Mouse (Mus musculus) heart, embryonic 12.5 days (tissue): ENCODE data around the gene Ewsr1. TPM values are rescaled to one million over a fixed set of nuclear protein-coding genes. Genes with fewer than 3 reads are reported as not detected.

ENCODE experiments used
- ATAC-seq: fragments of 200-750 bp; cut with Nextera tagmentation; 2 replicates; pipeline ENCODE4 v1.8.0; 2017; ENCODE audit warnings: moderate TSS enrichment, moderate library complexity; ENCODE audit not compliant: insufficient number of reproducible peaks, low FRiP score
- H3K27ac ChIP-seq: fragments of 300-500 bp; sonication (generic); 2 replicates; pipeline ENCODE4 v1.5.1; 2016; ENCODE audit warnings: mild to moderate bottlenecking, moderate library complexity; ENCODE audit not compliant: poor library complexity, severe bottlenecking
- H3K27me3 ChIP-seq: fragments of 300-500 bp; sonication (generic); replicated peaks from 2 replicates; pipeline ENCODE4 v1.6.1; 2016; ENCODE audit warnings: mild to moderate bottlenecking, moderate library complexity
- H3K36me3 ChIP-seq: fragments of 300-500 bp; sonication (generic); 2 replicates; pipeline ENCODE4 v1.6.1; 2016; ENCODE audit warnings: mild to moderate bottlenecking, moderate library complexity
- H3K4me1 ChIP-seq: fragments of 300-500 bp; sonication (generic); replicated peaks from 2 replicates; pipeline ENCODE4 v1.6.1; 2016; ENCODE audit warnings: mild to moderate bottlenecking
- H3K4me2 ChIP-seq: fragments of 300-500 bp; sonication (generic); 2 replicates; pipeline ENCODE4 v1.6.1; 2016; ENCODE audit warnings: mild to moderate bottlenecking, moderate library complexity
- H3K4me3 ChIP-seq: fragments of 300-500 bp; sonication (generic); 2 replicates; pipeline ENCODE4 v1.5.1; 2016; ENCODE audit warnings: mild to moderate bottlenecking
- H3K9ac ChIP-seq: fragments of 300-500 bp; sonication (generic); 2 replicates; pipeline ENCODE4 v1.6.1; 2016; ENCODE audit warnings: mild to moderate bottlenecking, moderate library complexity
- H3K9me3 ChIP-seq: fragments of 300-500 bp; sonication (generic); replicated peaks from 2 replicates; pipeline ENCODE4 v1.6.1; 2016; ENCODE audit warnings: mild to moderate bottlenecking, moderate library complexity
- WGBS: fragments of 180-500 bp; shearing (Covaris S2); methylation state at CpG from one replicate; pipeline ENCODE4 v1.1.7; 2016; 5-methylcytosine and 5-hydroxymethylcytosine counted together
- polyA plus RNA-seq: library from polyadenylated mRNA; unstranded; fragments of >200 nt; fragmentation: Nextera tagmentation; extraction: Ambion mirVana; gene quantifications from 2 replicates; pipeline ENCODE4 v1.2.1, GENCODE M21; 2016

Ewsr1 gene
- 475 and 499 TPM in 2 replicates for polyA plus RNA-seq

- H3K9me3 ChIP-seq = no peaks in the 10 kb centered on the region
- peaks cover 10% of the 10 kb centered on the region for H3K36me3 ChIP-seq
- H3K27ac ChIP-seq = peak within 1 kb of the TSS; percentile 92
- H3K4me3 ChIP-seq = peak within 1 kb of the TSS; percentile 94
- H3K4me1 ChIP-seq = peaks cover 29% of the 10 kb centered on the region
- peak within 1 kb of the TSS; percentile 84 for H3K4me2 ChIP-seq
- H3K27me3 ChIP-seq = no peaks in the 10 kb centered on the region
- peak; percentile 90 for ATAC-seq
- H3K9ac ChIP-seq = peak within 1 kb of the TSS; percentile 99
- under 1% methylated on average over 90 of the region's 92 CpGs for WGBS
Measured at GRCm38 (mm10) chr11:5098736-5099542, at the start of gene Ewsr1, which contains the start of gene Rhbdd3. Gene Ewsr1 (minus strand): TSS chr11:5099266. Gene Rhbdd3 (plus strand): TSS chr11:5098926.

- 62% methylated on average over 3 of the region's 3 CpGs for WGBS
- H3K9me3 ChIP-seq = no peaks in the 10 kb centered on the region
Measured at GRCm38 (mm10) chr11:5145600-5145999, 46.5 kb upstream of the Ewsr1 start.

GRCm38 (mm10) chr11:5141965-5142364 is 42.9 kb upstream of the Ewsr1 start:
- H3K27me3 ChIP-seq = no peaks in the 10 kb centered on the region
- WGBS = 89% methylated on average over 2 of the region's 2 CpGs
- H3K9me3 ChIP-seq = no peaks in the 10 kb centered on the region
- H3K4me2 ChIP-seq = no peak overlapping the region
- peaks cover 19% of the 10 kb centered on the region for H3K4me1 ChIP-seq
- no peaks in the 10 kb centered on the region for H3K36me3 ChIP-seq
- H3K4me3 ChIP-seq = no peak overlapping the region
- no peak overlapping the region for H3K9ac ChIP-seq
- ATAC-seq = no peak
- H3K27ac ChIP-seq = no peak overlapping the region

More at GRCm38 (mm10) chr11:5145600-5145999, 46.5 kb upstream of the Ewsr1 start:
- ATAC-seq = no peak
- no peak overlapping the region for H3K4me2 ChIP-seq
- H3K36me3 ChIP-seq = no peaks in the 10 kb centered on the region
- H3K9ac ChIP-seq = no peak overlapping the region
- no peak overlapping the region for H3K4me3 ChIP-seq
- peaks cover 26% of the 10 kb centered on the region for H3K4me1 ChIP-seq
- H3K27me3 ChIP-seq = peaks cover 9% of the 10 kb centered on the region
- no peak overlapping the region for H3K27ac ChIP-seq

- H3K4me1 ChIP-seq = peaks cover 21% of the 10 kb centered on the region
- no peaks in the 10 kb centered on the region for H3K36me3 ChIP-seq
- ATAC-seq = no peak
- H3K9ac ChIP-seq = peak overlapping the region; percentile 26; the same call in 1 of the 2 replicates
- WGBS = 54% methylated on average over 5 of the region's 5 CpGs
- peak overlapping the region; percentile 67; the same call in 1 of the 2 replicates for H3K27ac ChIP-seq
- no peaks in the 10 kb centered on the region for H3K27me3 ChIP-seq
- 0 out of 2 replicates have a peak overlapping the region, but pooled peaks have one; percentile 3 for H3K4me2 ChIP-seq
- no peak overlapping the region for H3K4me3 ChIP-seq
- no peaks in the 10 kb centered on the region for H3K9me3 ChIP-seq
Measured at GRCm38 (mm10) chr11:5141252-5141651, 42.2 kb upstream of the Ewsr1 start.

GRCm38 (mm10) chr11:5140619-5141018 is 41.6 kb upstream of the Ewsr1 start:
- H3K9ac ChIP-seq = peak overlapping the region; percentile 26; the same call in 1 of the 2 replicates
- H3K4me2 ChIP-seq = 0 out of 2 replicates have a peak overlapping the region, but pooled peaks have one; percentile 9
- no peaks in the 10 kb centered on the region for H3K36me3 ChIP-seq
- H3K27me3 ChIP-seq = no peaks in the 10 kb centered on the region
- H3K4me1 ChIP-seq = peaks cover 26% of the 10 kb centered on the region
- 20% methylated on average over 8 of the region's 8 CpGs for WGBS
- no peak overlapping the region for H3K4me3 ChIP-seq
- peak; percentile 76 for ATAC-seq
- H3K27ac ChIP-seq = peak overlapping the region; percentile 67
- H3K9me3 ChIP-seq = no peaks in the 10 kb centered on the region

- no peak overlapping the region for H3K27ac ChIP-seq
- no peaks in the 10 kb centered on the region for H3K9me3 ChIP-seq
- peaks cover 26% of the 10 kb centered on the region for H3K4me1 ChIP-seq
- no peaks in the 10 kb centered on the region for H3K27me3 ChIP-seq
- 82% methylated on average over 9 of the region's 9 CpGs for WGBS
- no peak overlapping the region for H3K4me3 ChIP-seq
- H3K9ac ChIP-seq = no peak overlapping the region
- H3K4me2 ChIP-seq = no peak overlapping the region
- H3K36me3 ChIP-seq = no peaks in the 10 kb centered on the region
- ATAC-seq = no peak
Measured at GRCm38 (mm10) chr11:5139372-5139771, 40.3 kb upstream of the Ewsr1 start.

GRCm38 (mm10) chr11:5138642-5139041 is 39.6 kb upstream of the Ewsr1 start:
- no peaks in the 10 kb centered on the region for H3K9me3 ChIP-seq
- H3K36me3 ChIP-seq = no peaks in the 10 kb centered on the region
- no peak overlapping the region for H3K27ac ChIP-seq
- H3K4me3 ChIP-seq = no peak overlapping the region
- H3K4me2 ChIP-seq = no peak overlapping the region
- ATAC-seq = no peak
- 71% methylated on average over 2 of the region's 2 CpGs for WGBS
- H3K27me3 ChIP-seq = no peaks in the 10 kb centered on the region
- no peak overlapping the region for H3K9ac ChIP-seq
- peaks cover 26% of the 10 kb centered on the region for H3K4me1 ChIP-seq

GRCm38 (mm10) chr11:5135914-5136313 is 36.8 kb upstream of the Ewsr1 start:
- Histone ChIP-seq H3K36me3 (no peaks in the 10 kb centered on the region), H3K4me3 (no peak overlapping the region), H3K27ac (no peak overlapping the region), H3K4me2 (no peak overlapping the region), H3K4me1 (peaks cover 20% of the 10 kb centered on the region), H3K9me3 (no peaks in the 10 kb centered on the region), H3K9ac (no peak overlapping the region), H3K27me3 (no peaks in the 10 kb centered on the region)
- WGBS = 70% methylated on average over 11 of the region's 11 CpGs
- ATAC-seq = no peak

- no peaks in the 10 kb centered on the region for H3K36me3 ChIP-seq
- no peak overlapping the region for H3K27ac ChIP-seq
- no peak overlapping the region for H3K4me3 ChIP-seq
- no peaks in the 10 kb centered on the region for H3K27me3 ChIP-seq
- no peaks in the 10 kb centered on the region for H3K9me3 ChIP-seq
- no peak overlapping the region for H3K4me2 ChIP-seq
- H3K9ac ChIP-seq = no peak overlapping the region
- ATAC-seq = no peak
- H3K4me1 ChIP-seq = peaks cover 18% of the 10 kb centered on the region
- 78% methylated on average over 4 of the region's 4 CpGs for WGBS
Measured at GRCm38 (mm10) chr11:5132751-5133150, 33.7 kb upstream of the Ewsr1 start.

- no peak overlapping the region for H3K4me3 ChIP-seq
- peaks cover 14% of the 10 kb centered on the region for H3K4me1 ChIP-seq
- H3K9ac ChIP-seq = no peak overlapping the region
- no peak overlapping the region for H3K27ac ChIP-seq
- H3K9me3 ChIP-seq = no peaks in the 10 kb centered on the region
- WGBS = 75% methylated on average over 4 of the region's 4 CpGs
- no peaks in the 10 kb centered on the region for H3K36me3 ChIP-seq
- H3K4me2 ChIP-seq = no peak overlapping the region
- no peak for ATAC-seq
- no peaks in the 10 kb centered on the region for H3K27me3 ChIP-seq
Measured at GRCm38 (mm10) chr11:5130111-5130665, 31.1 kb upstream of the Ewsr1 start.

GRCm38 (mm10) chr11:5129035-5129480 is 30.0 kb upstream of the Ewsr1 start:
- Histone ChIP-seq H3K9ac (no peak overlapping the region), H3K4me3 (no peak overlapping the region), H3K36me3 (no peaks in the 10 kb centered on the region), H3K27me3 (no peaks in the 10 kb centered on the region), H3K27ac (no peak overlapping the region), H3K9me3 (no peaks in the 10 kb centered on the region), H3K4me2 (no peak overlapping the region), H3K4me1 (peaks cover 14% of the 10 kb centered on the region)
- WGBS = 53% methylated on average over 5 of the region's 5 CpGs
- no peak for ATAC-seq
